Mouse (Mus musculus) neural tube, embryonic 12.5 days (tissue): ENCODE data around the gene Bcas1. TPM values are rescaled to one million over a fixed set of nuclear protein-coding genes. Genes with fewer than 3 reads are reported as not detected.

Source experiments
- ATAC-seq: fragments of 200-750 bp; cut with Nextera tagmentation; 2 replicates; pipeline ENCODE4 v1.8.0; 2017; ENCODE audit warnings: low read depth, mild to moderate bottlenecking, moderate TSS enrichment, moderate library complexity; ENCODE audit not compliant: low FRiP score
- H3K27ac ChIP-seq: fragments of 300-500 bp; sonication (generic); 2 replicates; pipeline ENCODE4 v1.5.1; 2016
- H3K27me3 ChIP-seq: fragments of 300-500 bp; sonication (generic); replicated peaks from 2 replicates; pipeline ENCODE4 v1.6.1; 2016; ENCODE audit warnings: mild to moderate bottlenecking
- H3K36me3 ChIP-seq: fragments of 300-500 bp; sonication (generic); 2 replicates; pipeline ENCODE4 v1.6.1; 2016; ENCODE audit warnings: mild to moderate bottlenecking
- H3K4me1 ChIP-seq: fragments of 300-500 bp; sonication (generic); 2 replicates; pipeline ENCODE4 v1.6.1; 2016
- H3K4me2 ChIP-seq: fragments of 300-500 bp; sonication (generic); replicated peaks from 2 replicates; pipeline ENCODE4 v1.6.1; 2016; ENCODE audit warnings: mild to moderate bottlenecking
- H3K4me3 ChIP-seq: fragments of 300-500 bp; sonication (generic); 2 replicates; pipeline ENCODE4 v1.5.1; 2016
- H3K9ac ChIP-seq: fragments of 300-500 bp; sonication (generic); 2 replicates; pipeline ENCODE4 v1.6.1; 2016; ENCODE audit warnings: mild to moderate bottlenecking
- H3K9me3 ChIP-seq: fragments of 300-500 bp; sonication (generic); 2 replicates; pipeline ENCODE4 v1.6.1; 2016; ENCODE audit warnings: mild to moderate bottlenecking
- WGBS: fragments of 180-500 bp; shearing (Covaris S2); methylation state at CpG from one replicate; pipeline ENCODE4 v1.1.7; 2016; 5-methylcytosine and 5-hydroxymethylcytosine counted together
- polyA plus RNA-seq: library from polyadenylated mRNA; unstranded; fragments of >200 nt; fragmentation: Nextera tagmentation; extraction: Ambion mirVana; gene quantifications from 2 replicates; pipeline ENCODE4 v1.2.1, GENCODE M21; 2016

Bcas1 gene
- polyA plus RNA-seq, 1 experiment from 2014 or later, result 12.8 TPM

- Histone ChIP-seq H3K27ac (no peak overlapping the region), H3K4me2 (no peak overlapping the region), H3K27me3 (no peaks in the 10 kb centered on the region), H3K4me3 (no peak overlapping the region), H3K9ac (no peak overlapping the region), H3K4me1 (peaks cover 10% of the 10 kb centered on the region; the same call in 1 of the 2 replicates), H3K9me3 (0 out of 2 replicates have a peak, but pooled peaks cover 3% of the 10 kb centered on the region), H3K36me3 (no peaks in the 10 kb centered on the region)
- ATAC-seq, result no peak
- 90% methylated on average over 8 of the region's 8 CpGs for WGBS
Observed at GRCm38 (mm10) chr2:170302825-170303224, 124.8 kb downstream of the Bcas1 start.

Other genes starting within 250 kb of the Bcas1 start
- 145 and 147 TPM in 2 replicates for gene Pfdn4, start 68.6 kb upstream of the Bcas1 start, polyA plus RNA-seq
- 0.05 TPM in 2 replicates for gene Cyp24a1, start 69.3 kb upstream of the Bcas1 start, polyA plus RNA-seq
- not detected in 2 replicates for gene 4930470P17Rik, start 174.2 kb upstream of the Bcas1 start, polyA plus RNA-seq